Mouse (Mus musculus): Measurements from ENCODE around the gene Gsdme.

Gsdme gene

DNA sequence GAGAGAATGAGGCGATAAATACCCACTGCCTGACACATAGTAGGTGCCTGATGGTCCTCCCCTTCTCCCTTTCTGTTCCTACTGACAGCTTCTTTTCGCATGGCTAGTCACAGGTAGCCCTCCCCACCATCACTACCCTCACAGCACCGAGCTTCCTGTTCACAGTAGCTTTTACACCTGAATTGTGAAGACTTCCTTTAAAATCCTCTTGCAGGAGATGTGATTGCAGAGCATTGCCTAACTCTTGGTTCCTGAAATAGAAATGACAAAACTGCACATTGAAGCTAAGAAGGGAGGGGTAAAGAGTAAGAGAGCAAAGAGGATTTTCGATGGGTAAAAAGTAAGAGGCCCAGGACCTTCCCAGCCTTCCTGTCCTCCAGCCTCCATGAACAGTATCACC is 18.7 kb downstream of the Gsdme start:
- DNase-seq (ENCODE audit: low read depth): no peak

DNA sequence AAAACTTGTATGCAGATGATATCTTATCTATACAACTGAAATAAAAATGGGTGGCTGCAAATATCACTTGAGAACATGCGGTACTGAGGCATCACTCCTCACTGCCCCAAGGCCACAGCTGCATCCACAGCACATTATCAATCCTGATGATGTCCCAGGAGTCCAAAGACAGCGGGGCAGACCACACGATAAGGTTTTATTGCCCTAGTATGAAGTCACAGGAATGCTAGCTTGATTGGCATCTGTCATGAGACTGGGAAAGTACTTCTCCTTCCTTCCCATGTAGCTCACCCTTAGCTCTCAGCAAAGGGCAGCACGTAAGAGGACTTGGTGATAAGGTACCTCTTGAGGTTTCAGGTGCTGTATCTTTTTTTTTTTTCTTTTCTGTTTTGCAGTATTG is 19.5 kb downstream of the Gsdme start:
- DNase-seq (ENCODE audit: low read depth): no peak

DNA sequence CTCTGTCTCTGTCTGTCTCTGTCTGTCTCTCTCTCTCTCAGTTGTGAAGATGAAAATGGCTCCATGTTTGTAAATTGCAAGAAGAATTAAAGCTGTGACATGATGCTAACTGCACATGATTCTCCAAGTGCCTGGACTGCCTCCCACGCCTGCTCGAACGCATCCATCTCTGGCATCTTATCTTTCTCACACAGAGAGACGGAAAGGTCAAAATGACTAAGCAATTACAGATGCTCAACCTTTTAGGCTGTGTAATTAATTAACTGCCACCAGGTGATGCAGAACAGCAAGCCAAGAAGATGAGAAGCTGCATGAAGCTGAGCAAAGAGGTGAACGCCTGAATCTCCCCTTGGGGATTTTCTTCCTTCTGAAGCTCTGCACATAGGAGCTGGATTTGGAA is 23.2 kb downstream of the Gsdme start:
- DNase-seq (ENCODE audit: low read depth): no peak

DNA sequence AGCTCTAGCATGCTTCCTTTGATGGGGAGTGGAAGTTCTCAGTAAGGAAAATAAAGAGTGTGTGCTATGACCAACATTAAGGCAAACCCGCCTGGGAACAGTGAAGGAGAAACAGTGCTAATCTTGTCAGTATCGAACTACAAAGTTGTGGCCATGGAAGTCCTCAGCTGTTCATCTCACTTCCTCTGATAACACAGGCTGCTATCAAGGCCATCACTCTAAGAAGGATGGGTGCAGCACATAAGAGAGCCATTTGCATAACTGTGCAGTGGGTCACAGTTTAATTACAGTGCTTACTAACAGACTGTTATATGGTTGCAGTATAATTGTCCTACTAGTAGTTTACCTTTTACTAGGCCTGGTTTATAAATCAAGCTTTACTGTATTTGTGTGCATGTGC is 23.8 kb downstream of the Gsdme start:
- DNase-seq (ENCODE audit: low read depth): no peak

DNA sequence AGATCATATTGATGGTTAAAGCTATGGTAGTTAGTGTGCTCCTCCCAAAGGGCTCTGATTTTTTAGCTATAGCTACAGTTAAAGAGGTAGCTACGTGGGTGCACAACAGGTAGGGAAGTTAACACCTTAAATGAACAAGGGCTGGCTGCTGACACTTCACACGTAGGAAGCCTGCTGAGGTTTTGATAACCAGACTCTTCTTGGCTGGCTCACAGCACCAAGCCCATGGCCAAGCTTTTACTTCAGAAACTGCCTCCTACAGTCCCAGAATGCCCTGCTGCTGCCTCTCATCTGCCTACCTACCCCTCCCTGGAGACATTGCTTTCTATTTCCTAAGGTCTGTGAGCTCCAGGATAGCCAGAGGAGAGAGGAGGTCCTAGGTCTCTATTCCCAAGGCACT is 25.7 kb downstream of the Gsdme start:
- no peak for DNase-seq (ENCODE audit: low read depth)

DNA sequence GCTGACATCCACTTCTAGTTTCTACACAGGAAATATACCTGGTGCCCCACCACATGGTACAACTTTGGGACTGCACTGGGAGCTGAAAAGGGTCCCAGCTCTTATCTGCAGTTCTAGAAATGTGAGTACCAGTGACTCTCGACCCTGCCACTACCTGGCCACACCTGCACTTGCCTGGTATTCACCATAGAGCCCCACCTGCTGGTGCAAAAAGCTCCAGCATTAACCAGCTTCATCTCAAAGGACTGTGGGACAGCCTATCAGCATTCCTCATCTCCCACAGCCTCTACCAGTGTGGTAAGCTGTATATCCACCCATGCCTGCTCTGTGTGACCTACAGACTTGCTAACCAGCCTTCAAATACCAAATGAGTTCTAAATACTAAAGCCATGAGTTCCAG is 30.7 kb downstream of the Gsdme start:
- no peak for DNase-seq (ENCODE audit: low read depth)

DNA sequence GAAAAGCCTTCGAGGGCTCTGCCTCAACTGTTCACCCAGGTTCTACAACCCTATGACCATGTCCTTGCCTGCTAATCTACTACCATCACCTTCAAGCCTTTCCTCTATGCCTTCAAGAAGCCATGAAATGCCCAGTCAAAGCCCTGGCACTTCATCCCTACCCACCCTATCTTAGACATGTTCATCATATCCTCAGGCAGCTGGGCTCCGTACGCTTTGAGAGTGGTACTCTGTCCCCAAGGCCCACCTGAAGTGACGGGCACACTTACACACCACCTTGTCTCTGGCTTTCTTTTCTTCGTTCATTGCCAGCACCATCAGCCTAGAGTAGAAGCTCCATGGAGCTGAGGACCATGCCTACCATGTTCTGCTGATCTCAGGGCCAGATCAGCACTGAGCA is 32.4 kb downstream of the Gsdme start:
- DNase-seq (ENCODE audit: low read depth): no peak

DNA sequence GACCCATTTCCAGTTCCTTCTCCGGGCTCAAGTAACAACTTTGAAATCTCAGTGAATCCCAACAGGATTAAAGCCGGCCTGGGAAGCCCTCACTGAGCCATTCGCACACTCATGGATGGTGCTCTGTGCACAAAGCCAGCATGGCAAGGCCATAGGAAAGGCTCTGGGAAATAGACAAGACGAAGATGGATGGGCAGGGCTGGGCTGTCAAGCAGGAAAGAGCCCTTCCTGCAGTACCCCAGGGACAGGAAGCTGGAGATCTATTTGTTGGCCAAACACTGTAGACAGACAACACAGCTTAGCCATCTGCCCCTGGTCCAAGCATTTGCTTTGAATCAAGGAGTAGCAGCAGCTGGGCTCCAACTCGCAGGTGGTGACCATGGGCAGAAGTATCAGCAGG is 35.5 kb downstream of the Gsdme start:
- no peak for DNase-seq (ENCODE audit: low read depth)

DNA sequence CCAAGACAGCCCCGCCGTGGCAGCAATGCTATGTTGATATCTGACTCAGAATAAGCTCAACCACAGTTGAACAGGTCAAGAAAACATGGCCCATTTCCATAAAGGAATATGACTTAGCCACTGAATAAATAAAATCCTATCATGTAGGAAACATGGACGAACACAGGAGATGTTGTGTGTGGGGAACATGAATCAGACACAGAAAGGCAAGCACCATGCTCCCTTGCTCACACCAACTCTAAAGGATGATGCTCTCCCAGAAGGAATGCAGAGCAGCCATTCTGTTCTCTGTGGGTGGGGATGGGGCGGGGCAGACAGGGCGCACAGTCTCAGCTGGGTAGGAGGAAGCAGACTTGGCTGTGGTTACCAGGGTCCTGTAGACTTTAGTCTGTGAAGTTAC is 38.4 kb downstream of the Gsdme start:
- no peak for DNase-seq (ENCODE audit: low read depth)

DNA sequence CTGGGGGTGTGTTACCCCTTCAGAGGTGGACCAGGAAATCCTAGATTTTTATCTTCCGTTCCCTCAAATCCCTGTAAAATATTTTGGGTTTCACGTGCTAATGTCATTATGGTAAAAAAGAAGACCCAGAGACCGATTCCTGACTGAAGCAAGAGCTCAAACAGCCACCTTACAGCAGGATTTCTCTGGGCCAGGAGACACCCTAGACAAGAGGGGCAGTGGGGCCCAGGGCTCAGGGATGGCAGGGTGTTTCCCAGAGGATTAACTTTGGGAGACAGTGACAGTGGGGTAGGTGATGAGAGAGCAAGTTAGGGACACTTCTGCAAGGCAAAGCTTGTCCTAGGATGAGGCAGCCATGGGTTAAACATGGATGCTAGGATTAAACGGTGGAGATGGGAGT is 40.1 kb downstream of the Gsdme start:
- no peak for DNase-seq (ENCODE audit: low read depth)

DNA sequence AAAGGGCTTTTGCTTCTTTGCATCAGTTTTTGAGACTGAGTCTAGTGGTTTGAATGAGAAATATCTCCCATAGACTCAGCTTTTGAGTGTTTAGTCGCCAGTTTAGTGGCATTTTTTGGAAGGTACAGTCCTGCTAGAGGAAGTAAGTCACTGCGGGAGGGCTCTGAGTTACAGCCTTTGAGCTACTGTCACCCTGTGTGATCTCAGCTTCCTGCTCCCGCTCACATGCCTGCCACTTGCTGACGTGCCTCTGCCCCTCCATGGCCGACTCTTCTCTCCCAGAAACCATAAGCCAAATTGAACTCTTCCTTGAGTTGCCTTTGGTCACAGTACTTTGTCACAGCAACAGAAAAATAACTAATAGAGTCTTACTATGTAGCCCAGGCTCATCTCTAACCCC is 40.7 kb downstream of the Gsdme start:
- peak; percentile 8 for DNase-seq (ENCODE audit: low read depth)

DNA sequence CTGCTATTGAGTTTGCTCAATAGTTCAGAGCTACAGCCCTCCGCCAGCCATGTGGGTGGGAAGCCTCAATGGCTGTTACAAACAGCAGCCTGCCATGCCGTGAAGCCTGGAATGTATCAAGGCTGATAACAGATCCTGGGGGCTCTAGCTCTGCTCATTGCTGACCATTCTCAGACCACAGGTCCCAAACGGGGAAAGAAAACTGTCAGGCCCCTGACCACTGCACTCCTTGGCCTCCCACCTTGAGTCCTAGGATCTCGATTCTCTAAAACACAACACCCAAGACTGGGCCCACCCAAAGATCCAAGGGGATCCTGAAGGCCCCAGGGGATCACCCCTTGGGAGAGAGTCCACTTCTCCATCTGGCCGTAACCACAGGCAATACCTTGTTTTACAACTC is 41.3 kb downstream of the Gsdme start:
- no peak for DNase-seq (ENCODE audit: low read depth)

DNA sequence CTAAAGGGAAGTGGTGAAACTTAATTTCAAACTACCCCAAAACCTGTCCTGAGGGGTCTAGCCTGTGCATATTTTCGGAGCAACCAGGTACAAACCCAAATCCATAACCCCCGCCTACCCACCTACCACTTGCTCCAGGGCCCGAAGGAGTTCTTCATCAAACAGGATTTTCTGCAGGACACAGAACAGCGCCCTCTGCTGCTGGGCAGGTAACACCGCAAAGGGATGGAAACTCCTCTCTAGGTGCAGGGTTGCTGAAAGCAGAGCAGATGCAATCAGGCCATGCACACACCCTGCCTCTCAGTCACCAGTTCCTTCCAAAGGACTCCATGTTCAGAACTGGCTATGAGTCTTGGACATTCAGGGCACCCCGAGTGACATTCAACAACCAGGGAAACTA is 42.8 kb downstream of the Gsdme start:
- DNase-seq (ENCODE audit: low read depth): peak; percentile 67

DNA sequence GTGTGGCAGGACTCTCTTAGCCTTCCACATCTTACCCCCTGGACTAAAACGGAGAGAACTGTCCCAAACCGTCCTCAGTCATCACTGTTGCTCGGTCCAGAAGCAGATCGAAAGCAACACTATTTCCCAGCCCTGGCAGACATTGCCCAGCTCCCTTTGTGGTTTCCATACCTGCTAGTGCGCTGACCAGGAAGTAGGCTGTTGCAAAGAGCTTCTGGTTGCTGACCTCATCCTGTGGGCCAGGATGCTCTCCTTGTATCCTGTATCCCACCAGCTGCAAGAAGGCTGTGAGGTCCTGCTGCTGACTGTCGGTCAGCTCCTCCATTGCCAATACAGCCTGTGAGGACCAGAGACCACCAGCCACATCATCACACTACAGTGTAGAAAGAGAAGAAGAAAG is 44.6 kb downstream of the Gsdme start:
- DNase-seq (ENCODE audit: low read depth): no peak

DNA sequence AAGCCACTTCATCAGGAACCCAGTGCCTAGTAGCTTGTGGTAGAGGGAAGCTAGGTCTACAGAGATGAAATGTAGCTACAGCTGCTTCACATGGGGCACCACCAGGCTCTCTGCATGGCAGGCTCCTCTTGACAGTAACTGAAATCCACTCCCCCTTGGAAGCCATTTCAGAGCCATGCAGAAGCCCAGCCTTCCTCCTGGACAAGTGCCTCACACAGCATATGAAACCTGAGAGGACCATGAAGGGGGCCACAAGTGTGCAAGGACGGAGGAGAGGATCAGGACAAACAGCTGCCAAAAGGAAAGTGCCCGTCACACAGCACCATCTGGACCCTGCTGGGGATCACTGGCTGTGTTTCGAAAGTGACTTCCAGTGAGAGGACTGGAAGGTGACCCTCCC is 45.0 kb downstream of the Gsdme start:
- no peak for DNase-seq (ENCODE audit: low read depth)

DNA sequence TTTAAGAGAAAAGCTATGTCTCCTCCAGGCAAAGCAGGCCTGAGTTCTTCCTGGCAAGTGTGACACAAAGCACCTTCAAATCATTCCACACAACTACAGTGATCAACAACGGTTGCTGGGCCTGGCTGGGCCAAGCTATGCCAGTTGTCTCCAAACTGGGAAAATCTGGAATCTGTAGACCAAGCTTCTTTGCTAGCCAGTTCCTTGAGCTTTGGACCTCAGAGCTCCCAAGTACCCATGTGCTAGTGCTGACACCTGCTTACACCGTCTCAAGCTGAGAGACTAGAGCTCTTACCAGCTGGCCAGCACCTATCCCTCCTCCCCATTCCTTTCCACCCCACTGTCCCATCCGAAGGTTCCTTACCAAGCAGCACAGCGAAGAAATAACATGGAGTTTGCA is 47.7 kb downstream of the Gsdme start:
- DNase-seq (ENCODE audit: low read depth): no peak

DNA sequence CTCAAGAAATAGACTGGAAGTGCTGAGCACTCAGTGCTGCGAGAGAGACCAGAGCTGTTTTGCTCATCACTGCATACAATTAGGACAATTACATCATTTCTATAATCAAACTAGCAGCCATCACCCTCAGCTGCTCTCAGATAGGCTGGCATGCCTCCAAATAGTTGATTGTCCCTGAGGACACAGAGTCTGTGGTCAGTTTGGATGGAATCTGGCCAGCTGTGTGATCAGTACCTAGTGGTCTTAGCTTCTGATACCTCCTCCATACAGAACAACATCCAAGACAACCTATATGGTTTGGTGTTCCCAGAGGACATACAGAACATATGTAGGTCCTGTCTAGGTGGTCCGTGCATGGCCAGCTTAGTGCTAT is 48.3 kb downstream of the Gsdme start:
- DNase-seq (ENCODE audit: low read depth): no peak

DNA sequence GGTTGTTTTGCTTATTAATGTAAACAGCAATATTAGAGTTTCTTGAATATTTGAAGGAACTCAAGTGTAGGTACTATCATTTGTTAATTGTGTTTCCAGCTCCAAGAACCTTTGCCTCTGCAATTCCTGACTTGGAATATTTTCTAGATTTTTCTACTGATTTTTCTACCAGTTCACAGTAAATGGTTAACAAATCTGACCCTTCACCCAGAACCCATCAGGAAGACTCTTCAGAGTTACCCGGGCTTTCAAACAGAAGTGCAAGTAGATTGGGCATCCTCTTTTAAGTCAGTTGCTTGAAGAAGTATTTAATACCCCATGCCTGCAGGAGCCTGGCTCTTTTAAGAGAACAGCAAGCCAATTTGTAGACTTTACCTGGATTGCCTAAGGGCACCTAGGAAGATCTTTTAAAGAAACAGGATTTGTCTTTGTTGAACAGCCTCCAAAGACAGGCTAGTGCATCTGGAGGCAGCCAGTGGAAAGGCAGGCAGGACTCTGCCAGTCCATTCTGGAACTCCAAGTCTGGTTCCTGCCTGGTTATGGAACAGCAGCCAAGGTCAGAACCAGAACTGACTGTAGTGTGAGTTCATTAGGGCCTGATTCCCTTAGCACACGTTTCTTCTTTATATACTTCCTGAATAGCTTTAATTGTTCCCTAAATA is 48.8 kb downstream of the Gsdme start:
- no peak for DNase-seq (ENCODE audit: low read depth)

DNA sequence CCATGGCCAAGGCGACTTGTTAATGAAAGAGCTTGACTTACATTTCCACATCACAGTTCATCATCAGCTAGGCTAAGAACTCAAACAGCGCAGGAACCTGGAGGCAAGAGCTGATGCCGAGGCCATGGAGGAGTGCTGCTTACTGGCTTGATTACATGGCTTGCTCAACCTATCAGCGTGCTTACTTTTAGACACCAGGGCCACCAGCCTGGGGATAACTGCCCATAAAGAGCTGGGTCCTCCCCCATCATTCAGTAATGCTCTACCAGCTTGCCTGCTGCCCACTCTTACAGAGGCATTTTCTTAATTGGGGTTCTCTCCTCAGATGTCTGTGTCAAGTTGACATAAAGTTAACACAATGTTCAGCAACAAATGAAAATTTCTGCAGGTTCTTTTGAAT is 58.6 kb downstream of the Gsdme start:
- DNase-seq (ENCODE audit: low read depth): no peak

DNA sequence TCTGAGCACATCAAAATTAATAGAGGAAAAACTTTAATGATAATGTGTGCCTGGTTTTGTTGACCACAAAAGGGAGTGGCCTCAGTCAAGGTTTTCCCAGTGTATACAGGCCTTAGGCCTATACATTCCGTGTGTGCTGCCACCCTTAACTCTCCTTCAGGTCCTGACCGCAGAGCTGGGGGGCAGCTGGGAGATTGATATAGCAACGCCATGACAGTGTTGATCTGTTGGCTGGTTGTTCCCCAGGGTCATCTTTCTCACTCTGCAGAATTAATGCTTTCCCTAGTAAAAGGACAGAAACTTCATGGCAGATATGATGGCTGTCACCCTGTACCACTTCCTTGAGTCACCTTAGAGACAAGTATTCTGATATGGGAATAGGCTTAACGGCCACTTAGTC is 59.3 kb downstream of the Gsdme start:
- no peak for DNase-seq (ENCODE audit: low read depth)

DNA sequence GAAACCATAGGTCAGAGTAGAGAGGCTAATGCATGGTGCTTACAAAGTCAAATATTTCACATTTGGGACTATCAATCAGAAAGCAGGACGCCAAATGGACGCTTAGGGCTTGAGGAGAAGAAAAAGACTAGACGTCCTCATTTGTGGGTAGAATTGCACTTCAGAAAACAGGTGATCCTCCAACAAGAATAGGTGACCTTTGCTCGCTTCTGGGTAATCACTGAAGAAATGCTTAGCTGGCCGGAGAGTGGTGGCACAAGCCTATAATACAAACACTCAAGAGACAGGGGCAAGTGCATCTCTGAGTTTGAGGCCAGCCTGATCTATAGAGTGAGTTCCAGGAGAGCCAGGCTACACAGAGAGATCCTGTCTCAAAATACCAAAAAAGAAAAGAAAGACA is 69.8 kb downstream of the Gsdme start:
- no peak for DNase-seq (ENCODE audit: low read depth)

DNA sequence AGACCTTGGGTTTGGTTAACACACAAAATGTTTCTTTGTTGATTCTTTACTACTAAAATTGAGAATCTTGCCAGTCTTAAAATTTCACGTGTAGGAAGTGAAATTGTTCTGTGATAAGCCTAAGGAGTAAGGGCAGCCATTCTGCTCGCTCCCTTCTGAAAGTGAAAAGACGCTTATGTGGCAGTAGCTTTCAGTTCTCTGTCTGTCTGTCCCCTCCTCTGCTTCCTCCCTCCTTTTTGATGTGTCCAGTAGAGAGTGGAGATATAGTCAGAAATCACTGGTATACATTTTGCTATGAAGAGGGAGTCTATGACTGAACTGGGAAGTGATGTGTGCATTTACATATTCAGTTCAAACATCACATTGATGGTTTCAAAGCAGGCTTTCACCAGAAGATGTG is 70.8 kb downstream of the Gsdme start:
- DNase-seq (ENCODE audit: low read depth): no peak

DNA sequence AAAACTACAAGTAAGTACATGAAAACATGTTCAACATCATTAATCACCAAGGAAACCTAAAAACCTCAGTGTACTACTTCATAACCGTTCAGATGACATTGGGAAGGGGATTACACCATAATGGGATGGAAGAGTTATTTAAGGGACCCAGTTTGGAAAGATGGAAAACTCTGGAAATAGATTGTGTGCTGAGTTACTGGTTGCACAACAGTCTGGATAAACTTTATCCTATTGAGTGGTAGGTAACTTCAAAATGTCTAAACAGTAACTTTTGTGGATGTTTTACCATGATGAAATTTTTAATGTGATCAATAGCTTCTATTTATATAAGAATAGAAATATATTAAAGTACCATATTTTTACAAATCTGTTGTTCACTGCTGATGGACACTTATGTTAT is 71.5 kb downstream of the Gsdme start:
- no peak for DNase-seq (ENCODE audit: low read depth)

DNA sequence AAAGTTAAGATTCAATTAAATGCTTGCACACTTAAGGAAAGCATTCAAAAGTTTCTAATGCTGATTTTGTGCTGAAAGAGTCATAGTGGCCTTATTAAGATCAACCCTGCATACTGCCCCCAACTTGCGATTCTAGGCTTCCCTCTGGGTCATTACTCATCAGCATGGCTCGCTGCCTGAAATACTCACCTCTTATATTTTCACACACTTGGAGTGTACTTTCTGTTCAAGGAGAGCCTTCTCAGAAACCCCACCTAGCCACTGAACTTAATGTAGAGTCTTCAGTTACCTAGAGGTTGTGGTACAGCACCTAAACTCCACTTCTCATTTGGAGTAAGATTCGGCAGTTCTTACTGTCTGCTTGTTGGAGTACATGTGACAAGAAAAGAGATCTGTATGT is 72.1 kb downstream of the Gsdme start:
- no peak for DNase-seq (ENCODE audit: low read depth)

DNA sequence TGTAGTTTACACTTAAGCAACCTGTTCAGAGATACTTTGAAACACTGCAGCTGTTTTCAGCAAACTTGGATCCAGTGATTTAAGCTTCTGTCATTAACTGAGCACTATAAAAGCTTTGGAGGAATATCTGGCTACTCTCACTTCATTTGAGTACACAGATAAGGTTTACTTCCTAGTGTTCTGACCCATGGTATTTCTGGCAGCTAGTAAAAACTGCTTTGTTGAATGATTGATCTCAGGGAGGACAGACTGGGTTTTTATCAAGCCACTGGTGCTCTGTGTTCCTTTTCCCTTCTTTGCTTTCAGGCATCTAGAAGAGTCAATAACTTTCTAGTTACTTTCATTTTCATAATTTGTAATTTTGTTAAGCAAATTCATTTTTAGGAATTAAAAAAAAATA is 74.3 kb downstream of the Gsdme start:
- peak; percentile 20 for DNase-seq (ENCODE audit: low read depth)
